Mouse (Mus musculus) kidney, postnatal 0 days (tissue): ENCODE data around the gene Akap2. TPM values are rescaled to one million over a fixed set of nuclear protein-coding genes. Genes with fewer than 3 reads are reported as not detected.

ENCODE experiments used
- ATAC-seq: fragments of 200-750 bp; cut with Nextera tagmentation; replicated peaks from 2 replicates; pipeline ENCODE4 v1.8.0; 2017; ENCODE audit warnings: low read depth, moderate number of reproducible peaks, moderate TSS enrichment, moderate library complexity; ENCODE audit not compliant: low FRiP score
- DNase-seq: peaks from one replicate; pipeline ENCODE4 v3.0.0-alpha.2; 2016; ENCODE audit warnings: low spot score
- H3K27ac ChIP-seq: fragments of 300-500 bp; sonication (generic); 2 replicates; pipeline ENCODE4 v1.5.1; 2014; ENCODE audit warnings: mild to moderate bottlenecking
- H3K27me3 ChIP-seq: fragments of 300-500 bp; sonication (generic); 2 replicates; pipeline ENCODE4 v1.6.1; 2014; ENCODE audit warnings: low read length, mixed read lengths; ENCODE audit not compliant: insufficient read depth
- H3K36me3 ChIP-seq: fragments of 300-500 bp; sonication (generic); 2 replicates; pipeline ENCODE4 v1.6.1; 2014; ENCODE audit warnings: low read length, mixed read lengths; ENCODE audit not compliant: insufficient read depth
- H3K4me1 ChIP-seq: fragments of 300-500 bp; sonication (generic); replicated peaks from 2 replicates; pipeline ENCODE4 v1.6.1; 2014; ENCODE audit warnings: antibody characterized with exemption, low read length, mixed read lengths; ENCODE audit not compliant: insufficient read depth
- H3K4me2 ChIP-seq: fragments of 300-500 bp; sonication (generic); 2 replicates; pipeline ENCODE4 v1.6.1; 2014; ENCODE audit warnings: mild to moderate bottlenecking, low read length, moderate library complexity, mixed read lengths
- H3K4me3 ChIP-seq: fragments of 300-500 bp; sonication (generic); replicated peaks from 2 replicates; pipeline ENCODE4 v1.5.1; 2014; ENCODE audit warnings: low read depth, low read length
- H3K9ac ChIP-seq: fragments of 300-500 bp; sonication (generic); 2 replicates; pipeline ENCODE4 v1.6.1; 2014; ENCODE audit warnings: low read depth, low read length
- H3K9me3 ChIP-seq: fragments of 300-500 bp; sonication (generic); replicated peaks from 2 replicates; pipeline ENCODE4 v1.6.1; 2016; ENCODE audit warnings: low read length, inconsistent platforms, mixed read lengths
- CTCF ChIP-seq: IDR thresholded peaks from 2 replicates; pipeline ENCODE4 v1.5.1; 2016; ENCODE audit warnings: antibody characterized with exemption, low read depth, mild to moderate bottlenecking, moderate library complexity
- WGBS: fragments of 180-500 bp; shearing (Covaris S2); extraction: QIAGEN DNeasy Blood & Tissue Kit; methylation state at CpG from one replicate; pipeline ENCODE4 v1.1.7; 2014; 5-methylcytosine and 5-hydroxymethylcytosine counted together
- polyA plus RNA-seq: library from polyadenylated mRNA; unstranded; fragments of >200 nt; fragmentation: Nextera tagmentation; extraction: Ambion mirVana; gene quantifications from 2 replicates; pipeline ENCODE4 v1.2.1, GENCODE M21; 2015

Gene Akap2
- polyA plus RNA-seq, 1 experiment from 2014 or later = 20.5 TPM

DNA sequence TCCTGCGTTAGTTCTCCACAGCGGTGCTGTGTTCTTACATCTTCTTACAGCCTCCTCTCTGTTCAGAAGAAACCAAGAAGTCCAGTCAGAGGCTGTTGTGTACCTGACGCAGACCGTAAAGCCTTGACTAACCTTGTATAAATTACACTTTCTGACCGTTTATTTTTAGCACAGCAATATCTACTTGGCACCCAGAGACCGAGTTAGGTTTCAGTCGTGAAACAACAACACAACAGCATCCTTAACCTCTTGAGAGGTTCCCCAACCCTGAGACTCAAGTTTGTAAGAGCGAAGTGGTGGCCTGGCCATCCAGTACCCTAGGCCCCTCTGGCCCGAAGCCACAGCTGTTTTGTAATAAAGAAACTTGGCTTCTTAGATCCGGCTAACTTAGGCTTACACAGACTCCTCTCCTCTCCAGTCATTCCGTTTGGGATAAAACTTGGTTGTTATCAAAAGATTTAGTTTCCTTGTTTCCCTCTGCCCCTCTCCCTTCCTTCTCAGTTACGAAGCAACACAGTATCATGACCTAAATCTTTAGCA lies 32.7 kb upstream of the Akap2 start:
- no peak overlapping the region for H3K9ac ChIP-seq
- WGBS = 36% methylated on average over 12 of the region's 12 CpGs
- H3K27me3 ChIP-seq = no peaks in the 10 kb centered on the region
- H3K36me3 ChIP-seq = no peaks in the 10 kb centered on the region
- DNase-seq = peak; percentile 55
- H3K27ac ChIP-seq = peak overlapping the region; percentile 13; the same call in 1 of the 2 replicates
- no peak overlapping the region for H3K4me3 ChIP-seq
- no peaks in the 10 kb centered on the region for H3K9me3 ChIP-seq
- no peak for ATAC-seq
- no peak overlapping the region for H3K4me2 ChIP-seq
- H3K4me1 ChIP-seq = peaks cover 6% of the 10 kb centered on the region; the same call in 1 of the 2 replicates
- TF ChIP-seq CTCF = no peak

DNA sequence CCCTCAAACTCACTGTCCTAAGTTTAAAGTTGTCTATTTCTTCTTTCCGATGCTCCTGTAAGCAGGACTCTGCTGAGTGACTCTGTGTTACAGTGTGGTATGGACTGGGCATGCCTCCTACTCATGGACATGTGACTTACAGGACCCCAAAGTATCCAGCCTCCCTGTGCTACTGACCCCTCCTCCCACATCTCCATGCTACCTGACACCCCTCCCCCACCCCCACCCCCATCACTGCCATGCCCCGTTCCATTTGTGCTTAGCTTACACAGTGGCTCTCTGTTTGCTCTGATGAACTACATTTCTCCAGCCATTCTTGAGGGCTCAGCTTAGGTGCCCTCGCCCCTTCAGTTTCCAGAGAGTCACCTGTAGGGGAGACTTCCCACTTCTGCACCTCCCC lies 30.7 kb upstream of the Akap2 start:
- H3K36me3 ChIP-seq = no peaks in the 10 kb centered on the region
- no peaks in the 10 kb centered on the region for H3K27me3 ChIP-seq
- no peak for TF ChIP-seq CTCF
- DNase-seq (no peak), ATAC-seq (no peak)
- no peak overlapping the region for H3K9ac ChIP-seq
- no peaks in the 10 kb centered on the region for H3K9me3 ChIP-seq
- H3K4me1 ChIP-seq = 0 out of 2 replicates have a peak, but pooled peaks cover 6% of the 10 kb centered on the region
- 64% methylated on average over 3 of the region's 3 CpGs for WGBS
- H3K4me3 ChIP-seq = no peak overlapping the region
- no peak overlapping the region for H3K4me2 ChIP-seq
- no peak overlapping the region for H3K27ac ChIP-seq

DNA sequence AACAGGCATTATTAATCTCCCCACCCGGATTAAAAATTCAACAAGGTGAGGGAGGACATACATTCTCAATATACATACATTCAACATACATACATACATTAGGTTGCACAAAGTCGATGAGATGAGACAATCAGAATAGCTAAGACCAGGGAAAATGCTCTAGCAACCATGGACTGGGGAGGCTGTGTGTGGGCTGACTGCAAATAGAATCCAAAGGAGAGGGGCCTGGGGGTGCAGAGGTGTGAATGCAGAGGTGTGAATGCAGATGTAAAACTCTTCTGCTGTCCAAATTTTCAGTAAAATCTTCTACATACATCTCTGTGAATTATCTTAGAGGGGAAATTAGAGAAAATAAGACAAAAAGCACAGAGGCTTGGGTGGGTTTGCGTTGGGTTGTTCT lies 29.9 kb upstream of the Akap2 start:
- no peak overlapping the region for H3K4me2 ChIP-seq
- no peaks in the 10 kb centered on the region for H3K27me3 ChIP-seq
- no peak for DNase-seq
- H3K9ac ChIP-seq = no peak overlapping the region
- no peaks in the 10 kb centered on the region for H3K36me3 ChIP-seq
- H3K9me3 ChIP-seq = no peaks in the 10 kb centered on the region
- no peak overlapping the region for H3K4me3 ChIP-seq
- no peak for TF ChIP-seq CTCF
- 0 out of 2 replicates have a peak, but pooled peaks cover 6% of the 10 kb centered on the region for H3K4me1 ChIP-seq
- WGBS = 85% methylated on average over 3 of the region's 3 CpGs
- H3K27ac ChIP-seq = no peak overlapping the region
- ATAC-seq = no peak

DNA sequence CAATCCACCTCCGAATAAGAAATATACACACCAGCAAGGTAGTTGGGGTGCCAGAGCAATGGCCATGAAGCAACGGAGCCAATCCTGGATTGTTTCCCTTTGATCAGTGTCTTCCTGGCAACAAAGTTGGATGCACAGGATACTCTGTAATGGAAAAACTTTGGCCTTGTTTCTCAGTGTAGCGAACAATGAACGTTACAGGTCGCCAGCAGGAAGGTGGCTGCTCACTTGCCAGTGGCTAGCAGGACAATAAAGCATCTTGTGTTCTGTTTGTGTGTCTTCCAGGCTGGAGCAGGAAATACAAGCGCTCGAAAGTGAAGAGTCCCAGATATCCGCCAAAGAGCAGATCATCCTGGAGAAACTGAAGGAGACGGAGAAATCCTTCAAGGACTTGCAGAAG lies 29.3 kb upstream of the Akap2 start:
- Histone ChIP-seq H3K27ac (no peak overlapping the region), H3K4me1 (0 out of 2 replicates have a peak, but pooled peaks cover 6% of the 10 kb centered on the region), H3K27me3 (no peaks in the 10 kb centered on the region), H3K9ac (no peak overlapping the region), H3K4me2 (no peak overlapping the region), H3K4me3 (no peak overlapping the region), H3K36me3 (no peaks in the 10 kb centered on the region), H3K9me3 (no peaks in the 10 kb centered on the region)
- no peak for DNase-seq
- 77% methylated on average over 9 of the region's 9 CpGs for WGBS
- no peak for TF ChIP-seq CTCF
- ATAC-seq = no peak

DNA sequence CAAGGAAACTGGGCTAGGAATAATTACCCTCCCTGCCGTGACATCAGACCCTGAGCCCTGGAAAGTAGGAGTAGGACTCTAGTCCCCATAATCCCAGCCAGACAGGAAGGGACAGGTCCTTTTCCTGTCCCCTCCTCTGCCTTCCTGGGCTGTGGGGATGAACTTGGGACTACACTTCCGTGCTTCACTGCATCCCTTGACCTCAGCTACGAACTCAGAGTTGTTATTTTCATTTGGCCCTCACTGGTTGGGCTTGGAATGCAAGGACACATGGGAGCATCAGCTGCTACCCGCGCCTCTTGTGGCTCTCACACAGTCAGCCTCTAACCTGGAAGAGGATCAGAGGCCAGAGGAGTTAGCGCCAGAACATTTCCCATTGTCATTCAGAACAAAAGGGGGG lies 27.5 kb upstream of the Akap2 start:
- H3K27me3 ChIP-seq = no peaks in the 10 kb centered on the region
- 0 out of 2 replicates have a peak, but pooled peaks have one; percentile 17 for ATAC-seq
- H3K9ac ChIP-seq = no peak overlapping the region
- TF ChIP-seq CTCF = no peak
- no peak overlapping the region for H3K4me3 ChIP-seq
- H3K4me2 ChIP-seq = no peak overlapping the region
- 0 out of 2 replicates have a peak, but pooled peaks cover 4% of the 10 kb centered on the region for H3K4me1 ChIP-seq
- no peak overlapping the region for H3K27ac ChIP-seq
- no peaks in the 10 kb centered on the region for H3K9me3 ChIP-seq
- no peak for DNase-seq
- H3K36me3 ChIP-seq = no peaks in the 10 kb centered on the region
- WGBS = 53% methylated on average over 6 of the region's 6 CpGs

DNA sequence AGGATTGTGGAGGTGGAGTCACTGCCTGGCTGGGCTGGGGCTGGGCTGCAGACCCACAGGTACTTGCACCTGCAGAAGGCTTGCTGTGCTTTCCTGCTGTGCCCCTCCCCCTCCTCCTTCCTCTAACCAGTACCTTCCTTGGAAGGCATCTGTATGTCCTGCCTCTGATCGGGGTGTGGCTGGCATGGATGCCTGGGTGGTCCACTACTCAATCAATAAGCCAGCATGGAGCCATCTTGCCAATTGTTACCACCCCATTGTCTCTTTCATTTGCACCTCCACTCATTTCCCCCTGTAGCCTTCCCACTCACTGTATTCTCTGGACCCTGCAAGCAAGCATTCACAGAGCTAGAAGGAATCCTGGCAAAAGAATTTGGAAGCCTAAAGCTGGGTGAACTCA lies 26.7 kb upstream of the Akap2 start:
- 81% methylated on average over 1 of the region's 1 CpGs for WGBS
- Histone ChIP-seq H3K27me3 (no peaks in the 10 kb centered on the region), H3K27ac (no peak overlapping the region), H3K4me3 (no peak overlapping the region), H3K4me2 (no peak overlapping the region), H3K4me1 (no peaks in the 10 kb centered on the region), H3K9ac (no peak overlapping the region), H3K9me3 (no peaks in the 10 kb centered on the region), H3K36me3 (no peaks in the 10 kb centered on the region)
- ATAC-seq (no peak), DNase-seq (no peak)
- no peak for TF ChIP-seq CTCF
